Mouse (Mus musculus): ENCODE data around the gene Smarcad1.
"Not testable (repeated sequence)": the region's sequence is repeated elsewhere in the genome, so short reads cannot be mapped to it uniquely, and the experiment has no call there.

Gene Smarcad1

DNA sequence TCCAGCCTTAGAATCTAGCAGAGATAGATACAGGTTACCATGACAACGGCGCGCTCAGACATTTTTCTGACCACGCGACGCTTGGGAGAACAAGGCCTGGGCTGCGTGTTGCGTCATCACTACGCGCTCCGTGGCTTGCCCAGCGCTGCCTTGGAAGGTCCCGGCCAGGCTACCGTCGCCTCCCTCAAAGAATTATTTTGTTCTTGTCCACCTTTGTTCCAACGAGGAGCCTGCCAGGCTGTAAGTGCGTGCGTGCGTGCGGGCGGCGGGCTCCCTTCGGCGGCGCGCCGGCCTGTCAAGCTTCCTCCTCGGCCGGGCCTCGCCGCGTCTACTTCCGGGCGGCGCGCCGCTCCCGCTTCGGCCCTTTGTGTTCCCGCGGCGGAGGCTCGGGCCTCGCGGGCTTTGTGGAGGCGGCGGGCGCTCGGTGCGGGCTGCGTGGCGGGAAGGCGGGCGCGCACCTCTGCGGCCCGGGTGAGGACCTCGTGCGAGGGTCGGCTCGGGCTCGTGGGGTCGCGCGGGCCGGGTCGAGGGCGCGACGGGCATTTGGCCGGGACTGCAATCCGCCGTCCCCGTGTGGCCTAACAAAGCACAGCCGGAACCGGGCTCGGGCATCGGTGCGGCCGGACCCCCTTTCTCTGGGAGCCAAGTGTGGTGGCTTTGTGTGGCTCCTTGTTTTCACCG is at the start of gene Smarcad1:
Gene Smarcad1, plus strand, starts transcription at position 93 of the 681 bp plus-strand sequence.
- peak; percentile 98 for DNase-seq (ENCODE audit: low spot score)

DNA sequence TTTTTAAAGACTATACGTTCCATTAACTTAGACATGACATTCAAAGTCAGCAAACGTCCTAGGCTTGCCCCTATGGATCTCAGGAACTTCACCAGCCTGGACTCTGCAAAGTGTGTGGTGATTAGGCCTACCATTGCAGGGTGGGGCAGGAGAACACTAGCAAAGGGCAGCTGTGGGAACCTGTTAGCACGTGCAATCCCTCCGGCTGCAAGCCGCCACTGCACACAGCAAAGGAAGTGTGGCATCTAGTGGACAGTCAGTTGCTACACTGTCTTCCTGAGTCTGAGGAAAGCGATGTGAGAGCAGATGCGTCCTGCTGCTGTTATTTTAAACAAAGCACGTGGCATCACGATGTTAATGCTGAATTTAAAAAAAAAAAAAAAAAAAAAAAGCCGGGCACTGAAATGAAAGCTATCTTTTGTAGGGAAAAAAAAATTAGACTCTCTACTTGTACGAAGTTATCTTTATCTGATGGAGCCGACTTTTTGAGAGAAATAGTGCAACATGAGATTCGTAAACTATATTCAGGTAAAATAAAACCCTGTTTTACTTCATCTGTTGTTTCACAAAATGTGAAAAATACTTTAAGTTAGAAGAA is 45.5 kb upstream of the Smarcad1 start:
- no peak for DNase-seq (ENCODE audit: low spot score)

DNA sequence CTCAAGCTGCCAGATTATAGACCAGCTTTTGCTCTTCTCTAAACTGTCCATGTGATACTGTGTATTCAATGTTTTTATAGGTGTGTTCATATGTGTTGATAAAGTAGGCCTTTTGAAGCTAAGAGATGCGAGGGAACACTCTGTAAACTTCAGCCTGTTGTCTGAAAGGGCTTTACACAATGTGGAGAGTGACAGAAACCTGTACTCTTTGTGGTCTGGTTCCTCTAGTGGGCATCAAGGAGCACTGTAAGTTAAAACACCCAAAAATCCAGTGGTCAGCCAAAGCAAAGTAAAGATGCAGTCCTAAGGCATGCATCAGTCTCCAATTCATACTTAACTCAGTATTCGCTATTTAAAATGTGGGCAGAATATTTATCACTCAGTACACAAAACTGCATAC is 44.6 kb upstream of the Smarcad1 start:
- DNase-seq (ENCODE audit: low spot score): peak; percentile 10

DNA sequence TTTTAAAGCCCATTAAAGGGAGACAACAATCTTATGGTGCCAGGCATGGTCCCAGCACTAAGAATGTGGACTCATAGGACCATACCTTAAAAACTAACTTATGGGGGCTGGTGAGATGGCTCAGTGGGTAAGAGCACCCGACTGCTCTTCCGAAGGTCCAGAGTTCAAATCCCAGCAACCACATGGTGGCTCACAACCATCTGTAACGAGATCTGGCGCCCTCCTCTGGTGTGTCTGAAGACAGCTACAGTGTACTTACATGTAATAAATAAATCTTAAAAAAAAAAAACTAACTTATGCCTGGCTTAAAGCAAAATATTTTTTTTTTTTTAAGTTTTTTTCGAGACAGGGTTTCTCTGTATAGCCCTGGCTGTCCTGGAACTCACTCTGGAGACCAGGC is 41.6 kb upstream of the Smarcad1 start:
- DNase-seq (ENCODE audit: low spot score): not testable (repeated sequence)

DNA sequence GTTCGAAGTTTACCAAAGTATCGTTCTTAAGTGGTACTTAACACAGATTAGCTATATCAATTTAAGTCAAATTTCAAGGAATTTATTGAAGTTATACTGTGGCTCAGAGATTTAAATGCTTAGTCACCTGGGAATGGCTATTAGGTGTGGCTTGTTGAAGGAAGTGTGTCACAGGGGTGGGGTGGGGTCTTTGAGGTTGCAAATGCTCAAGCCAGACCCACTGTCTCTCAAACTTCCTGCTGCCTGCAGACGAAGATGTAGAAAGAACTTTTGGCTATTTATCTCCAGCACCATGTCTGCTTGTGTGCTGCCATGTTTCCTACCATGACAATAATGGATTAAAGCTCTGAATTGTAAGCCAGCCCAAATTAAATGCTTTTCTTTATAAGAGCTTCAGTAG is 40.2 kb upstream of the Smarcad1 start:
- DNase-seq (ENCODE audit: low spot score): no peak

DNA sequence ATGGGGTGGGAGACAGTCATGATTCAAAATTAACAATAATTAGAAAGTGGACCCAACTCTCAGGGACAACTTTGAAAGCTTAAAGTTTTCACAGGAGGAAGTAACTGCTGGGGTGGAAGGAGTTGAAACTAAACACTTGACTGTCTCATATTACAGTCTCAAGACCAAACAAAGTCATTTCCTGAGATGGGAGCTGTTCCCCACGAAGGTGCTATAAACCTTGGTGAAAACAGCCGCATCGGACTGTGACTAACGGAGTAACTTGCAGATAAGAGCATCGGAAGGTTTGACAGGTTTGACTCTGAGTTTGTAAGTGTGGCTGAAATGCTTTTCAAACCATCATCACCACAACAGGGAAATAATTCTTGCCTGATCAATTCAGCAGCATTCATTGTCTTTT is 33.5 kb upstream of the Smarcad1 start:
- no peak for DNase-seq (ENCODE audit: low spot score)

DNA sequence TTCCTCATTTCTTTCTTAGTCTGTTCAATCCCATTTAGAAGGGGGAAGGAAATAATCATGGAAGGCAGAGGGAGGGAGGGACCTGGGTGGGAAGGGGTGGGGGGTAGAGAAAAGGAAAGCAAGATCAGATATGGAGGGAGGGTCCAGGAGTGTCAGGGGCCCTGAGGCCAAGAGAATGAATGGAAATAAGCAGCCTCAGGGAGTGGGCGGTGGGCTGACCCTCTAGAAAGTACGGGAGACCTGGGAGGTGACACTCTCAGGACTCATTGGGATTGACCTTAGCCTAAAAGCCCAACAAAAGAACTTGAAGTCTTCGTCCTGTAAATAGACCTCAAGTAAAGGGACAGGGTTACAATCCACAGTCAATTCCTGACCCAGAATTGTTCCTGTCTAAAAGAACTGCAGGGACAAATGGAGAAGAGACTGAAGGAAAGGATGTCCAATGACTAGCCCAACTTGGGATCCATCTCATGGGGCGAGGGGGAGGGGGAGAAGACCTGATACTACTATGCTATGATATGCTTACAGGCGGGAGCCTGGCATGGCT is 30.9 kb upstream of the Smarcad1 start:
- no peak for DNase-seq (ENCODE audit: low spot score)

DNA sequence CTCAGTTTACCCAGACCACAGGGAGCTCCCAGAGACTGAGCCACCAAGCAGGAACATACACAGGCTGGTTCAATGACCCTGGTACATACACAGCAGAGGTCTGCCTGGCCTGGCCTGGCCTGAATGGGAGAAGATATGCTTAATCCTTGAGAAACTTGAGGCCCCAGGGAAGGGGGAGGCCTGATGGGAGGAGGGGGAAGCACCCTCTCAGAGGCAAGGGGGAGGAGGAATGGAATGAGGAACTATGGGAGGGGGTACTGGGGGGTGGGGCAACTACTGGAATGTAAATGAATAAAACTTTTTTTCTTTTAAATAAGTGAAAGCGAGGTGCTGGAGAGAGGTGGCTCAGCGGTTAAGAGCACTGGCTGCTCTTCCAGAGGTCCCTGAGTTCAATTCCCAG is 30.2 kb upstream of the Smarcad1 start:
- DNase-seq (ENCODE audit: low spot score): no peak

DNA sequence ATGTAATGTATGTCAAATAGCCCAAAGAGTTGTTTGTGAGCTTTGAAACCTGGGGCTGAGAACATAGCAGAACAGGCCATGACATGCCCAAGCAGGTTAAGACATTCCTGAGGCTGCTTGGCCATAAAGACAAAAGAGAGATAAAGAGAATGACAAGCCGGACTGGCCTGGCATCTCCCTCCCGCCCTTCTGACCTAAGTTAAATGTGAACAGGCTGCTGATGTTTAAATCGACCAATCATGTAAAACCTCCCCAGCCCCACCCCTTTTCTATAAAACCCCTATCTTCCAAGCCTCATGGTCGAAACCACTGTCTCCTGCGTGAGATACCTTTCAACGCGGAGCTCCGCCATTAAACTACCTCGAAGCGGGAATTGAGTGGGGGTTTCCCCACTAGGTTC is 24.8 kb upstream of the Smarcad1 start:
- DNase-seq (ENCODE audit: low spot score): no peak

DNA sequence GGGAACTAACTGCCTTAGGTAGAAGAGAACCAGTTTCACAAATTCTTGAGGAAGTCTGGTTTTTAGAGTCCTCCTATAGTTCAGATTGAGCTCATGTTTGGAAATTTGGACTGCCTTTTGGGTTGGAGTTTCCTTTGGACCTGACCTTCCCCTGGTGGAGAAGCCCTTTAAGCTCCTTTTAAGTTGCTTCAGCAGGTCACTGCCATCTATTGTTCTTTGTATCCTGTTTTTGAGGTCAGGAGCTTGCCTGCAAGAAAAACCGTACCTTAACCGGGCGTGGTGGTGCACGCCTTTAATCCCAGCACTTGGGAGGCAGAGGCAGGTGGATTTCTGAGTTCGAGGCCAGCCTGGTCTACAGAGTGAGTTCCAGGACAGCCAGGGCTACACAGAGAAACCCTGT is 23.4 kb upstream of the Smarcad1 start:
- DNase-seq (ENCODE audit: low spot score): not testable (repeated sequence)

DNA sequence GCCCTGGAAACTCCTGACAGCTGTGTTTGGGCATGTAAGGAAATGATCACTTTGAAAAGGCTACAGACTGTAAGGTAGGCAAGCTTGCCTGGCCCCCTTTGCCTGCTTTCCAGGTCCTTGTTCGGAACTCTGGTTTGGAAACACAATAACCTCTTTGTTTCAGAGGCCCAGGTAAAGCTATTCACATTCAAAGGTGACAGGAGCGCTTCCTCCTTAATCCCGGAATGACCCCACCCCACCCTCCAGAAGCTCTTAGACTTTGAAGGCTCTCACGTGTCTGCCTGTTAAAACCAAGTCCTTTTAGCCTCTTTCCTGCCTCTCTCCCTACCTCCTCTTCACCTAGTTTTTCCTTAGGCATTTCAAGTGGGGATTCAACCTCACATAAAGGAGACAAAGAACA is 20.5 kb upstream of the Smarcad1 start:
- DNase-seq (ENCODE audit: low spot score): no peak

DNA sequence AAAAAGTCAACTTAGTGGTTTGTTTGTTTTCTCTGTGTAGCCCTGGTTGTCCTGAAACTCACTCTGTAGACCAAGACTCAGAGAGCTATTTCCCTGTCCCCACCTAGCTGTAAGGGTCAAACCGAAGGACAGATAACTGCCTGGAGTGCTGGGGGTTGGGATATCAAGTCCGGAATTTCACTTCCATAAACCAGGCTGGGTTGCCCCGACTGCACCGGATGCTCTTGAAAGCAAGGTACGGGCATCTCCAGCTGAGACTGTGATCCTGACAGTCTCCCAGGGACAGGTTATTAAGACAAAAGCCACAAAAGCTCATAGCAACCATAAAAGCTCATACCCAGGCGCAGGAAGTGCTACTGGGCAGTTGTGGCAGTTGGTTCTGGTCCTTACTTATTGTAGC is 19.3 kb upstream of the Smarcad1 start:
- DNase-seq (ENCODE audit: low spot score): no peak

DNA sequence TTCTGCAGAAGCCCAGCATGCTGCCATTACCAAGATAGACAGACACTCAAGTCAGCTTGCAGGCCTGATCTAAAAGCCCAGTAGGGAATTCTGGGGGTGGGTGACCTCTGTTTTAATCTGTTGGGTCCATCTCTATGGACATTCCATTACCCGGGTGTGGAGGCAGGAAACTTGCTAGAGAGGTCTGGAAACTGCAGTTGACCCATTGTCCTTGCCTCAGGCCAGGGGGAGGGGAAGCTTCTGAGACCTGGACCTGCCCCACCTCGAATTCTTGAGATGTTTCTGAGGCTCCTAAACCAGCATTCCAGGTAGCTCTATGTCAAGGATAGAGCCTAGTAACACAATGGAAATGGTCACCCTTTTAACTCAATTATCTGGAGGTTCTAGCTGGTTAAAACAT is 17.7 kb upstream of the Smarcad1 start:
- no peak for DNase-seq (ENCODE audit: low spot score)

DNA sequence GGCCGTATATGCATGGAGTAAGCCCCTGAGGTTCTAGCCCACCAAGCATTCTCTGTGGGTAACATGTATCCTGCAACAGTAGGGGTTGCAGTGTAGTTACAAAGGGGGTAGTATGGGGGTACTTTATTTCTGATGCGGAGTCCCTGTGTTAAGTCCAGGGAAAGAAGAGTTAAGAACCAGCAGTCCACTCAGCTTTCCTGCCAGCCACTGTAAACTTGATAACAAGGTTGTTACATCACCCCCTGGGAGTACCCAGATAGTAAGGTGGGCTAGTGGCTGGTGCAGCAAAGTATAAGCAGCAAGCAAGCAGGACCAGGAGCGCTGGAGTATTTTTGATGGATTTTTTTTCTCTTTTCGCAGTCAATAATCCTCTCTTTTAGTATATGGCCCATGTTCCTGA is 17.3 kb upstream of the Smarcad1 start:
- DNase-seq (ENCODE audit: low spot score): no peak

DNA sequence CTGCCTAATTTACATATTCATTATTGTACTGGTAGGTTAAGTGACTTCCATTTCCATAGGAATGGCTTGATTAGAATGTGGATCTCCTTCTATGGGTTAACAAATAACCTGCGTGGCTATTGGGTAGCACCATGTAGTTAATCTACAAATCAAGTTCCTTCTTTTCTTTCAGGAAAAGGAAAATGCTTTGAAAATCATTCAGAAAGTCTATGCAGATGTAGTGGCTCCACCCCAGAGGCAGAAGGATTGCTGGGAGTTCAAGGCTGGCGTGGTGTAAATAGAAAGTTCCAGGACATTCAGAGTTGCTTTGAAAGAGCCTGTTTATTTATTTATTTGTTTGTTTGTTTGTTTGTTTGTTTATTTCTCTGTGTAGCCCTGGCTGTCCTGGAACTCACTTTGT is 7.7 kb upstream of the Smarcad1 start:
- no peak for DNase-seq (ENCODE audit: low spot score)

DNA sequence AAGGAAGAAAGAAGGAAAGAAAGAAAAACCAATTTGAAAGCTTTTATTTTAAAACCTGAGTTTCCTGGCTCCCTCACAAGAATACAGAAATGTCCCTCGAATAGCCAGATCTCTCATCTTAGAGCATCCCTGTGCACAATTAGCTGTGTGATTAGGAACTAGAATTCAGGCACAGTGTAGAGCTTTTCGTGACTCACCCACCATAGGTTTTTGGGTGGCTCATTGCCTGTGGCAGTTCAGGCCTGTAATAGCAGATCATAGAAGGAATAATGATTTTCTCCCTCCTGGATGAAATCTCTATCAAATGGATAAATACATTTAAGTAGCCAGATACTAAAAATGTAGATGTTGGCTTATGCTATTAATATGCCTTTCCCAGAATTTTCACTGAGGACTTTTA is 6.9 kb upstream of the Smarcad1 start:
- DNase-seq (ENCODE audit: low spot score): no peak

DNA sequence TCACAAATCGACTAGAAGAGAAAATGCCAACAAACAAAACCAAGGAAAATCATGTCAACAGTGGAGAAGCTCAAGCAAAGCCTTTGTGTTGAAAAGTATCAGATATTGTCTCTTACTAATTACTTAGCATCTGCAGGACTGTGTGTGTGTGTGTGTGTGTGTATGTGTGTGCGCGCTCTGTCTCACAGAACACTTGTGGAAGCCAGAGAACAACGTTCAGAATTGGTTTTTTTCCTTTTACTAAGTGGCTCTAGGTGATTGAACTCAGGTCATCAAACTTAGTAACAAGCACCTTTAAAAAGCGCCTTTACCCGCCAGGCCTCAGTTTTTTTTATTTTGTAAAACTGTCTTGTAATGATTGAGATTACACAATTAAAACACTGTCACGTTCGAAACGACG is 451 bp upstream of the Smarcad1 start:
- DNase-seq (ENCODE audit: low spot score): no peak

DNA sequence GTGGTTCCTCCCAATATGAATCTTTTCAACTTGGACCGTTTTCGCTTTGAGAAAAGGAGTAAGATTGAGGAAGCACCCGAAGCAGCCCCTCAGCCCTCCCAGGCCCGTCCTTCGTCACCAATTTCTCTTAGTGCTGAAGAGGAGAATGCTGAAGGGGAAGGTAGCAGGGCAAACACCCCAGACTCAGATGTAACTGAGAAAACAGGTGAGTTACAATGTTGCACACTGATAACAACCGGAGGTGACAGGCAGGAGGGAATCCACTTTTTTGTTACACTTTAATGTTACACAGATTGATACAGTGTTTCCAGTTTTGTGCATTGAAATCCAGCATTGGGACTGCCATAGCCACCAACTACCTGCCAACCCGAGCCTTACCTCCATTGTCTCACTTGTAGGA is 858 bp downstream of the Smarcad1 start:
- peak; percentile 26 for DNase-seq (ENCODE audit: low spot score)

DNA sequence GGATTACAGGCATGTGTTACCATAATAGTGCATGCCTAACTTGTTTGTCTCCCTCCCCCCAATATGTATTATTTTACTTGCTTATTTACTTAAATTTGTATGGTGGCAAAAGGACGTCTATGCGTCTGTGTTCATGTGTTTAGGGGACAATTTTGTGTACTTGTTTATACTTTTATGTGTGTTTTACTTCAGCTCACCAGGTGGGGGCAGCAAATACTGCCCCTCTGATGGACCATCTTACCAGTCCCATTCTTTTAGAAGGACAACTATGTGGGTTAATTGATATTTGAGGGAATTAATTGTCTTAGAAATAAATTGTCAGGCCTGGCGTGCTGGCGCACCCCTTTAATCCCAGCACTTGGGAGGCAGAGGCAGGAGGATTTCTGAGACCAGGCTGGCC is 6.7 kb downstream of the Smarcad1 start:
- DNase-seq (ENCODE audit: low spot score): no peak

DNA sequence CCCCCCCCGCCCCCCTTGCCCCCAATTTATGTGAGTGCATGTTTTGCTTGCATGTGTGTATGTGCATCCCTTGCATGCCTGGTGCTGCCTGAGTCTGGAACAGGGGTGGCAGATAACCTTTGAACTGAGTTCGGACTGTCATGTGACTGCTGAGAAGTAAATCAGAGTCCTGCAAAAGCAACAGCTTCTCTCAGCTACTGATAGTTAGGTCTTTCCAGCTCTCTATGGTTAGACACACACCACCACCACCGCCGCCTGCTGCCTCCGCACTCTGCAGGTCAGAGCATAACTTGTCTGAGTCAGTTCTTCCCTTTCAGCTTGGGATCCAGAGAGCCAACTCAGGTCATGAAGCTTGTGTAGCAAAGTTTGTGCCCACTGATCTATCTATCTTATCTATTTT is 14.2 kb downstream of the Smarcad1 start:
- DNase-seq (ENCODE audit: low spot score): no peak

DNA sequence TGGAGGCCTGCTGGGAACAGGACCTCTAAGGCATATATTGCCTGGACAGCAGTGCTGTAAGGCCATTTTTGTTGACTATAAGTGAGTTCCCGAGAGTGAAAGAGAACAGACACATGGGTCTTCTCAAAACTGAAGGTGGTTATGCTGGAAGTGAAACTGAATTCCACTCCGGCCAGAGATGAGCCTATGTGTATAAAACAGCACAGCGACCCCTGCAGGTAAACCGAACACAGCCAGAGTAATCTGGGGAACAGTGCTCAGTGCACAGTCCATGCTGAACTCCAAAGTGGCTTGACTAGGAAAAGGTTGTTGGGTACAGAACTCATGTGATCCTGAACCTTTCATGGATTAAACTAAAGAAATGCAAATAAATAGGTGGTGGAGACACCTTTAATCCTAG is 14.8 kb downstream of the Smarcad1 start:
- DNase-seq (ENCODE audit: low spot score): not testable (repeated sequence)

DNA sequence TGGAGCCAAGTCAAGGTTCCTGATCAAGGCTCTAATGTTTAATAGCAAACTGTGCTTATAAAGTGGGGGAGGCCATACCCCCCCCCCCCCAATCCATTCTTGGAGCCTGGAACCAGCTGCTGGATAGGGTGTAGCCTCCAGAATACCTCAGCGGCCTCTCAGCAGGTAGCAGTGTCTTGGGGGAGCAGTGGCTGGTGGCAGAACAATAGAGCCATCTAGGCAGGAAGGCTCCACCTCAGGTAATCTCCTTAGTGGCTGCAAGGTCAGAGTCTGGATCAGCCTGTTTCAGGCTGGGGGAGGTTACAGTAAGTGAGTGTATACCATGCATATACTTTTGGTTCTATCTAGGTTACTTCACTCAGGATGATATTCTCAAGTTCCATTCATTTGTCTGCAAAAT is 18.7 kb downstream of the Smarcad1 start:
- no peak for DNase-seq (ENCODE audit: low spot score)

DNA sequence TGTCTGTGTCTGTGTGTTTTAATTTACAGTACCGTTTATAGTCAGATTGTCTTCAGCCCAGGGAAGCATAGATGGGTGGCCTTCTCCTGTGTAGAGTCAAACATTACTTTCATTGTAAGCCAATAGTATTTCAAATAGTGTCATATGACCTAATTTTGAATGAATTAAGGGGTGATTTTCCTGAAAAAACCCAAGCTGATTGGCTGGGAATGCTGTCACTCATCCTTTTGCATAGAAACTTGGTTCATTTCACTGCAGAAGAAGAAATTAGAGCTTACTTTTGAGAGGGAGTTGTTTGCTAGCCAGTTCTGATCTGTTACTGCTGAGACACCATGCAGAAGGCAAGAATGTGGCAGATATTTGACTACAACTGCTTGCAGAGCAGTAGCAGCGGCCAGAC is 32.8 kb downstream of the Smarcad1 start:
- peak; percentile 11 for DNase-seq (ENCODE audit: low spot score)

DNA sequence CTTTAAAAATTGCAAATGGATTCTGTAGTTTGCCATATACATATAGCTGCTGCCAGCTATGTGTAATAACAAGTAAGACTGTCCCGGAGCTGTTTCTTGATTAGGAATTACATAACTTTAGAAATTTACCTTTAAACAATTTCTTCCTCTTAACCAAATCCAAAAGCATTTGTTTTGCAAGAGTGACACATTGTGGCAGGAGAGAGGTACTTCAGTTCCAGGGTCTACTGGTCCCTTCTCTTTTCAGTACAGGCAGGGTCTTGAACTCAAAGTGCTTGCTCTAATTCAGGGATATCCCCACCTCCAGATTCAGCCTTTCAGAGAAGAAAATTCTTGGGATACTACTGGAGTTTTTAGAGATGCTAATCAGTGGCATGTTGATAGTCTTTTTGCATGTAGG is 36.8 kb downstream of the Smarcad1 start:
- DNase-seq (ENCODE audit: low spot score): peak; percentile 44
